Mouse (Mus musculus): ENCODE measurements at regions not wholly inside any gene's neighbourhood (a gene's known extent, or its start where the extent isn't known, plus 50 kb on each side); places are given as distances from the start of the nearest gene placed in this dataset.

GRCm38 (mm10) chr12:27670650-27671084 lies 328.3 kb upstream of the Sox11 start:
- DNase-seq, result no peak
- H3K27me3 ChIP-seq (ENCODE audit: control insufficient read depth, insufficient read depth, low read length), result no peaks in the 10 kb centered on the region; the same call in 1 of the 2 replicates
- H3K4me3 ChIP-seq (replicated peaks; ENCODE audit: insufficient read depth, low read depth, low read length), result no peak overlapping the region
- no peaks in the 10 kb centered on the region for H3K4me1 ChIP-seq (ENCODE audit: control insufficient read depth, insufficient read depth, low read length)
- no peak for TF ChIP-seq CTCF (IDR thresholded peaks at IDR 0.05; ENCODE audit: borderline replicate concordance, insufficient read depth, low read depth, low read length)
- no peak for TF ChIP-seq POLR2A (IDR thresholded peaks at IDR 0.05; ENCODE audit: borderline replicate concordance, insufficient read depth, low read length)
- WGBS, result 5% methylated on average over 9 of the region's 9 CpGs
- H3K27ac ChIP-seq (ENCODE audit: insufficient read depth, low read length), result no peak overlapping the region

GRCm38 (mm10) chr12:27670190-27670589 lies 327.8 kb upstream of the Sox11 start:
- no peak for DNase-seq
- Histone ChIP-seq H3K4me3 (replicated peaks; ENCODE audit: insufficient read depth, low read depth, low read length) (no peak overlapping the region), H3K27ac (ENCODE audit: insufficient read depth, low read length) (no peak overlapping the region), H3K27me3 (ENCODE audit: control insufficient read depth, insufficient read depth, low read length) (no peaks in the 10 kb centered on the region; the same call in 1 of the 2 replicates), H3K4me1 (ENCODE audit: control insufficient read depth, insufficient read depth, low read length) (no peaks in the 10 kb centered on the region)
- TF ChIP-seq CTCF (IDR thresholded peaks at IDR 0.05; ENCODE audit: borderline replicate concordance, insufficient read depth, low read depth, low read length) (no peak), POLR2A (IDR thresholded peaks at IDR 0.05; ENCODE audit: borderline replicate concordance, insufficient read depth, low read length) (no peak)
- WGBS, result 14% methylated on average over 7 of the region's 7 CpGs

GRCm38 (mm10) chr12:27669542-27669941 lies 327.2 kb upstream of the Sox11 start:
- Histone ChIP-seq H3K27me3 (ENCODE audit: control insufficient read depth, insufficient read depth, low read length) (no peaks in the 10 kb centered on the region; the same call in 1 of the 2 replicates), H3K27ac (ENCODE audit: insufficient read depth, low read length) (no peak overlapping the region), H3K4me3 (replicated peaks; ENCODE audit: insufficient read depth, low read depth, low read length) (no peak overlapping the region), H3K4me1 (ENCODE audit: control insufficient read depth, insufficient read depth, low read length) (no peaks in the 10 kb centered on the region)
- no peak for DNase-seq
- TF ChIP-seq CTCF (IDR thresholded peaks at IDR 0.05; ENCODE audit: borderline replicate concordance, insufficient read depth, low read depth, low read length) (no peak), POLR2A (IDR thresholded peaks at IDR 0.05; ENCODE audit: borderline replicate concordance, insufficient read depth, low read length) (no peak)
- 52% methylated on average over 6 of the region's 6 CpGs for WGBS

DNA sequence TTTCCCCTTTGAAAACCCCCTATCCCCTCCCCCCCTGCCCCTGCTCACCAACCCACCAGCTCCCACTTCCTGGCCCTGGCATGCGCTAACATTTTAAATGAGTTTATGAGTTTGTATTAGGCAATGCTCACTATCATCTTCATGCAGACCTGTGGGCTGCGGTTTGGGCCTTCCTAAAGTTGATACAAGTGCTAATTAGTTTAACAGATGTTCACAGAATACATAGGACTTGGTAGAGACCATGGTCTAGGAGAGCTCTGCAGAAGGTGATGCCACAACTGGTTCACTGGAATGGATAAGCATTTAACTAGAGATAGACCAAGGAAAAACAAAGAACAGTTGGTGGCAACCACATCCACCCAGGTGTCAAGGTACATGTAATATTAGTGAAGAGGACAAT lies 324.1 kb upstream of the Sox11 start:
- TF ChIP-seq CTCF (IDR thresholded peaks at IDR 0.05; ENCODE audit: borderline replicate concordance, insufficient read depth, low read depth, low read length) (no peak), POLR2A (IDR thresholded peaks at IDR 0.05; ENCODE audit: borderline replicate concordance, insufficient read depth, low read length) (no peak)
- no peak for DNase-seq
- WGBS, result 86% methylated on average over 2 of the region's 2 CpGs
- H3K4me3 ChIP-seq (replicated peaks; ENCODE audit: insufficient read depth, low read depth, low read length), result no peak overlapping the region
- H3K27ac ChIP-seq (ENCODE audit: insufficient read depth, low read length), result no peak overlapping the region
- no peaks in the 10 kb centered on the region for H3K4me1 ChIP-seq (ENCODE audit: control insufficient read depth, insufficient read depth, low read length)
- H3K27me3 ChIP-seq (ENCODE audit: control insufficient read depth, insufficient read depth, low read length), result no peaks in the 10 kb centered on the region

- TF ChIP-seq POLR2A (IDR thresholded peaks at IDR 0.05; ENCODE audit: borderline replicate concordance, insufficient read depth, low read length) (no peak), CTCF (IDR thresholded peaks at IDR 0.05; ENCODE audit: borderline replicate concordance, insufficient read depth, low read depth, low read length) (no peak)
- Histone ChIP-seq H3K4me1 (ENCODE audit: control insufficient read depth, insufficient read depth, low read length) (no peaks in the 10 kb centered on the region), H3K27me3 (ENCODE audit: control insufficient read depth, insufficient read depth, low read length) (no peaks in the 10 kb centered on the region), H3K27ac (ENCODE audit: insufficient read depth, low read length) (no peak overlapping the region), H3K4me3 (replicated peaks; ENCODE audit: insufficient read depth, low read depth, low read length) (no peak overlapping the region)
- 96% methylated on average over 4 of the region's 4 CpGs for WGBS
- DNase-seq, result no peak
Observed at GRCm38 (mm10) chr12:27663126-27663525, 320.8 kb upstream of the Sox11 start.

GRCm38 (mm10) chr12:27662723-27663122 lies 320.3 kb upstream of the Sox11 start:
- no peak for DNase-seq
- WGBS, result 73% methylated on average over 5 of the region's 5 CpGs
- Histone ChIP-seq H3K27ac (ENCODE audit: insufficient read depth, low read length) (no peak overlapping the region), H3K27me3 (ENCODE audit: control insufficient read depth, insufficient read depth, low read length) (no peaks in the 10 kb centered on the region), H3K4me3 (replicated peaks; ENCODE audit: insufficient read depth, low read depth, low read length) (no peak overlapping the region), H3K4me1 (ENCODE audit: control insufficient read depth, insufficient read depth, low read length) (no peaks in the 10 kb centered on the region)
- TF ChIP-seq POLR2A (IDR thresholded peaks at IDR 0.05; ENCODE audit: borderline replicate concordance, insufficient read depth, low read length) (no peak), CTCF (IDR thresholded peaks at IDR 0.05; ENCODE audit: borderline replicate concordance, insufficient read depth, low read depth, low read length) (no peak)

GRCm38 (mm10) chr12:27657536-27657935 lies 315.2 kb upstream of the Sox11 start:
- Histone ChIP-seq H3K27me3 (ENCODE audit: control insufficient read depth, insufficient read depth, low read length) (no peaks in the 10 kb centered on the region), H3K4me3 (replicated peaks; ENCODE audit: insufficient read depth, low read depth, low read length) (no peak overlapping the region), H3K27ac (ENCODE audit: insufficient read depth, low read length) (no peak overlapping the region), H3K4me1 (ENCODE audit: control insufficient read depth, insufficient read depth, low read length) (no peaks in the 10 kb centered on the region; the same call in 1 of the 2 replicates)
- DNase-seq, result no peak
- 42% methylated on average over 4 of the region's 4 CpGs for WGBS
- no peak for TF ChIP-seq CTCF (IDR thresholded peaks at IDR 0.05; ENCODE audit: borderline replicate concordance, insufficient read depth, low read depth, low read length)
- no peak for TF ChIP-seq POLR2A (IDR thresholded peaks at IDR 0.05; ENCODE audit: borderline replicate concordance, insufficient read depth, low read length)

DNA sequence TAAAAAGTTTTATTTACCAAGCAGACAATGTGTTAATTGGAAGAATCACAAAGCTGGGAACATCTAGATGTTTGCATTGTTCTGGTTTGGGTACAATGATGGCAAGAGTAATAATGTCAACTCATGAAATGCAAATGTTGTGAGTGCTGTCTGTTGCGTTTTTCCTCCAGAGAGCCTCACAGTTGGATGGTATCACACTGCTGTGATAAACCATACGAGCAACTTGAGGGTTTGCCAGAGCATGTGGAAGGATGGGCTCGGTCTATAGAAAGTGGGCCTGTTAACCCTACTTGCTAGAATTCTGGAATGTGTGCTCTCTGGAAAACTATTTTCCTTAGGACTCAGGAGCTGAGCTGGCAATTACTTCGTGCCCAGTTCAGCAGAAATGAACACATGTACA lies 311.2 kb upstream of the Sox11 start:
- no peak overlapping the region for H3K27ac ChIP-seq (ENCODE audit: insufficient read depth, low read length)
- TF ChIP-seq POLR2A (IDR thresholded peaks at IDR 0.05; ENCODE audit: borderline replicate concordance, insufficient read depth, low read length) (no peak), CTCF (IDR thresholded peaks at IDR 0.05; ENCODE audit: borderline replicate concordance, insufficient read depth, low read depth, low read length) (no peak)
- no peak overlapping the region for H3K4me3 ChIP-seq (replicated peaks; ENCODE audit: insufficient read depth, low read depth, low read length)
- H3K4me1 ChIP-seq (ENCODE audit: control insufficient read depth, insufficient read depth, low read length), result no peaks in the 10 kb centered on the region; the same call in 1 of the 2 replicates
- WGBS, result 33% methylated on average over 4 of the region's 4 CpGs
- H3K27me3 ChIP-seq (ENCODE audit: control insufficient read depth, insufficient read depth, low read length), result no peaks in the 10 kb centered on the region
- DNase-seq, result no peak
